Mouse (Mus musculus) megakaryocyte, embryonic 14.5 days (primary cell): ENCODE measurements around the gene Zkscan16. TPM values are rescaled to one million over a fixed set of nuclear protein-coding genes. Genes with fewer than 3 reads are reported as not detected.
A peak's percentile ranks its signal among the peaks of the same experiment; 100 is the strongest.

Experiments
- H3K27me3 ChIP-seq: replicated peaks from 2 replicates; pipeline ENCODE3; 2012; ENCODE audit warnings: inconsistent platforms
- H3K36me3 ChIP-seq: replicated peaks from 2 replicates; pipeline ENCODE3; 2012; ENCODE audit warnings: low read length, inconsistent platforms, mixed read lengths
- H3K4me1 ChIP-seq: 2 replicates; pipeline ENCODE4 v1.6.1; 2012; ENCODE audit warnings: inconsistent platforms
- H3K4me3 ChIP-seq: replicated peaks from 2 replicates; pipeline ENCODE3; 2012; ENCODE audit warnings: moderate library complexity, mild to moderate bottlenecking, inconsistent platforms
- H3K9me3 ChIP-seq: 2 replicates; pipeline ENCODE4 v1.6.1; 2012; ENCODE audit warnings: inconsistent platforms
- FLI1 ChIP-seq: IDR thresholded peaks from 2 replicates; pipeline ENCODE4 v1.6.1; 2012; ENCODE audit warnings: low read length, inconsistent platforms, mixed read lengths
- GATA1 ChIP-seq: IDR thresholded peaks from 3 replicates; pipeline ENCODE4 v1.6.1; 2012; ENCODE audit warnings: mixed read lengths, low read length, inconsistent platforms, borderline replicate concordance
- polyA plus RNA-seq: library from polyadenylated mRNA; stranded (reverse); fragments of >175 nt; gene quantifications from 2 replicates; pipeline ENCODE4 v1.2.3, GENCODE M21; 2012; ENCODE audit warnings: low replicate concordance; ENCODE audit not compliant: insufficient read depth

Gene Zkscan16
- polyA plus RNA-seq, result not detected in 2 replicates

GRCm38 (mm10) chr4:58943420-58944205, at the start of gene Zkscan16:
Zkscan16 (plus strand) TSS chr4:58943628.
- Histone ChIP-seq H3K4me1 (peaks cover 18% of the 10 kb centered on the region), H3K27me3 (peaks cover 46% of the 10 kb centered on the region), H3K4me3 (peak within 1 kb of the TSS; percentile 94), H3K9me3 (no peaks in the 10 kb centered on the region), H3K36me3 (no peaks in the 10 kb centered on the region)
- no peak for TF ChIP-seq GATA1
- TF ChIP-seq FLI1, result no peak

GRCm38 (mm10) chr4:58894399-58894798, 49.0 kb upstream of the Zkscan16 start:
- H3K4me1 ChIP-seq, result peaks cover 51% of the 10 kb centered on the region
- H3K9me3 ChIP-seq, result no peaks in the 10 kb centered on the region
- peaks cover 11% of the 10 kb centered on the region for H3K36me3 ChIP-seq
- no peaks in the 10 kb centered on the region for H3K27me3 ChIP-seq
- TF ChIP-seq GATA1, result no peak
- TF ChIP-seq FLI1, result no peak
- no peak overlapping the region for H3K4me3 ChIP-seq

GRCm38 (mm10) chr4:58897436-58897835, 46.0 kb upstream of the Zkscan16 start:
- H3K27me3 ChIP-seq, result no peaks in the 10 kb centered on the region

GRCm38 (mm10) chr4:58898318-58898717, 45.1 kb upstream of the Zkscan16 start:
- TF ChIP-seq FLI1 (no peak), GATA1 (no peak)
- Histone ChIP-seq H3K4me3 (peak overlapping the region; percentile 24), H3K27me3 (no peaks in the 10 kb centered on the region), H3K4me1 (peaks cover 35% of the 10 kb centered on the region), H3K9me3 (no peaks in the 10 kb centered on the region), H3K36me3 (peaks cover 18% of the 10 kb centered on the region)

More at GRCm38 (mm10) chr4:58897436-58897835, 46.0 kb upstream of the Zkscan16 start:
- TF ChIP-seq FLI1 (no peak), GATA1 (no peak)
- Histone ChIP-seq H3K4me1 (peaks cover 35% of the 10 kb centered on the region), H3K4me3 (no peak overlapping the region), H3K36me3 (peaks cover 10% of the 10 kb centered on the region), H3K9me3 (no peaks in the 10 kb centered on the region)

GRCm38 (mm10) chr4:58907453-58907852, 36.0 kb upstream of the Zkscan16 start:
- no peaks in the 10 kb centered on the region for H3K27me3 ChIP-seq
- H3K4me1 ChIP-seq, result peaks cover 51% of the 10 kb centered on the region
- no peak overlapping the region for H3K4me3 ChIP-seq
- H3K36me3 ChIP-seq, result peaks cover 9% of the 10 kb centered on the region
- no peak for TF ChIP-seq FLI1
- TF ChIP-seq GATA1, result no peak
- no peaks in the 10 kb centered on the region for H3K9me3 ChIP-seq

GRCm38 (mm10) chr4:58910175-58911068, 33.0 kb upstream of the Zkscan16 start:
- TF ChIP-seq FLI1 (no peak), GATA1 (no peak)
- H3K4me3 ChIP-seq, result peak overlapping the region; percentile 93
- no peaks in the 10 kb centered on the region for H3K9me3 ChIP-seq
- no peaks in the 10 kb centered on the region for H3K36me3 ChIP-seq
- no peaks in the 10 kb centered on the region for H3K27me3 ChIP-seq
- peaks cover 54% of the 10 kb centered on the region for H3K4me1 ChIP-seq

GRCm38 (mm10) chr4:58911069-58911830, 32.2 kb upstream of the Zkscan16 start:
- TF ChIP-seq FLI1 (no peak), GATA1 (no peak)
- no peaks in the 10 kb centered on the region for H3K9me3 ChIP-seq
- no peaks in the 10 kb centered on the region for H3K27me3 ChIP-seq
- H3K36me3 ChIP-seq, result no peaks in the 10 kb centered on the region
- peaks cover 54% of the 10 kb centered on the region for H3K4me1 ChIP-seq
- H3K4me3 ChIP-seq, result peak overlapping the region; percentile 93

- Histone ChIP-seq H3K36me3 (no peaks in the 10 kb centered on the region), H3K27me3 (no peaks in the 10 kb centered on the region), H3K4me1 (peaks cover 49% of the 10 kb centered on the region), H3K4me3 (peak overlapping the region; percentile 93), H3K9me3 (no peaks in the 10 kb centered on the region)
- TF ChIP-seq FLI1 (no peak), GATA1 (no peak)
These were observed 31.4 kb upstream of the Zkscan16 start for GRCm38 (mm10) chr4:58911831-58912628.
